Mouse (Mus musculus) embryo, embryonic 9.5 days (tissue): ENCODE measurements around the gene Clcnka.
A peak's percentile ranks its signal among the peaks of the same experiment; 100 is the strongest.

Experiments used
- DNase-seq: peaks from one replicate; pipeline ENCODE4 v3.0.0-alpha.2; 2017; ENCODE audit errors: extremely low spot score

Gene Clcnka

GRCm38 (mm10) chr4:141379674-141380073 lies 18.9 kb downstream of the Clcnka start:
- DNase-seq, result no peak

DNA sequence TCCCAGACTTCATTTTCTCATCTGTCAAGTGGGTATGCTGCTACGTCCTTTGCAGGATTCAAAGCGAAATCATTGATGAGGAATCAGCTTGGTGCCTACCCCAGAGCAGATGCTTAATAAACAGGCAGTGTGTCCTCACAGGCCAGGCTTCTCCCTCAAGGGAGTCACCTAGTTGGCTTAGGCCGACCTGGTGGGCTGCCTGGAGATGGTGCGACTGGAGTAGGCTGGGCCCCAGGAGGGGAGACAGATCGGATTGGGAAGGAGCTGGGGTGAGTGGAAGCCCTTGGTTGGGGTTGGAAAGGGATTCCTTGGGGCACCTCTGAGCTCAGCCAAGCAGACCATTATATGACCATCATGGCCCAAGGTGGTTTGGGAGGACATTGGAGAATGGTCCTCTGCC lies 26.1 kb downstream of the Clcnka start:
- no peak for DNase-seq

GRCm38 (mm10) chr4:141367997-141368791 lies 30.3 kb downstream of the Clcnka start, which contains the start of gene Fam131c:
Fam131c (plus strand) TSS chr4:141368220.
- no peak for DNase-seq

DNA sequence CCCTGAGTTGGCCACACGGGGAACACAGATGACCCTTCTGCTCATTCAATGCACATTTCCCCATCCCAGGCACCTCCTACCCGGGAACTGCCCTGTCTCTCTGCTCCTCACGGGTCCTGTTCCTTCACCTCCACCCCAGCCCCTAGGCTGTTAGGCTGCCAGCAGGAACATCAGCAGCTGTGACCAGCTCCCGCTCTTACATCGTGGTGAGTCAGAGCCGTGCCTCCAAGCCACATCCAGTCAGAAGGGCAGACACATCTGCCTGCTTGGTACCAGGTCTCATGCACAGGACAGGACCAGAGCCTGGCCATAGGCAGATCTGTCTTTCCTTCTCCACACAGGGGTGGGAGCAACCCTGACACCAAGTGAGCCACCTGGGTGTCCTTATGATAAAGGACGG lies 32.6 kb downstream of the Clcnka start:
- DNase-seq, result no peak

GRCm38 (mm10) chr4:141365126-141365525 lies 33.4 kb downstream of the Clcnka start:
- no peak for DNase-seq

DNA sequence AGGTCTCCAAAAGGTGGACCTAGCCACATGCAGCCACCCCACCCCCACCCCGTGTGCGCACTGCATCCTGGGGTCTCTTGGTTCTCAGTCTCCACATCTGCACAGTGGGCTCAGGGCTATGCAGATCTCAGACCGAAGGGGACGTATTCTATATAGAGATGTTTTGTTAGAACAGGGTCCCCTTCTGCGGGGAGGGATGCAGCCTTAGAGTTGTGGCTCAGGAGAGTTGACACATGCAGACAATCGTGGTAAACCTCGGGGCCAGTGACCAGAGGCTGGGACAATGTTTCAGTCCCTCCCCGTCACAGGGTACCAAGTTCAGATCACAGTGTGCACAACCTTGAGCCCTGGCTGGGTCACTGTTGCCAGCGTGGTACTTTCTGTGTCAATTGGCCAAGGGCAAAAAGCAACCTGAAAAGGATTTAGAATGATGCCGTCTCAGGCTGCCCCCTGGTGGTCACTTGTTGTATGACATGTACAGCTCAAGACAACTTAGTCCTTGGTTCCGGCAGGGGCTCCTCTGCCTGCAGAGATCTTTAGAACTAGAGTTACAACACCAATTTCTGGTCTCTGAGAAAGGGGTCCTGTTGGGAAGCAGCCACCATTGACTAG lies 35.5 kb downstream of the Clcnka start:
- peak; percentile 86 for DNase-seq

DNA sequence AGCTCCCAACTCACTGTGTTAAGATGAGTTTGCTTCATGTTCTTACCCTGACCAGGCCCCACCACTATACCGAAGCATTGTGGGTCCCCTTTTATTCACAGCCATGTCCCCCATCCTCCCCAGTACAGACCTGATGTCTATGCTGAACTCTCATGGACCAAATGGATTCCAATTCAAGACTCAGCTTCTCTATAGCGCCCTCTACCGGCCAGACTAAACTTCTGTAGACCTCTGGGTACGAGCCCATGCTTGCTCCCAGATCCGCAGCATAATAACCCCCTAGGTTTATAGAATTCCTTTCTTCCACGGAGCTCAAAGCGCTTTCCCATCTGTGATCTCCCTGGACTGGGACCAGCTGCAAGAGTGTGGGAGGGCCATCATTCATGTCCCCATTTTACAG lies 37.7 kb downstream of the Clcnka start:
- DNase-seq, result no peak

- DNase-seq, result no peak
These were observed 39.3 kb downstream of the Clcnka start for GRCm38 (mm10) chr4:141359222-141359621.

DNA sequence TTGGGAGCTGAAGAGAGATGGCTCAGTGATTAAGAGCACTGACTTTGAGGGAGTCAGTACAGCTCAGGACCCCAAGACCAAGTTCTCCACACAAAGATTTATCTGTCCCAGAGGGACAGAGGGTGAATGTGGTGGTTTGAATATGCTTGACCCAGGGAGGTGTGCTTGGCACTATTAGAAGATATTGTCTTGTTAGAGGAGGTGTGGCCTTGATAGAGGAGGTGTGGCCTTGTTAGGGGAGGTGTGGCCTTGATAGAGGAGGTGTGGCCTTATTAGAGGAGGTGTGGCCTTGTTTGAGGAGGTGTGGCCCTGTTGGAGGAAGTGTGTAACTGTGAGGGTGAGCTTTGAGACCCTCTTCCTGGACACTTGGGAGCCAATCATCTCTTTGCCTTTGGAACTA lies 40.7 kb downstream of the Clcnka start:
- DNase-seq, result no peak

- no peak for DNase-seq
These were observed 44.7 kb downstream of the Clcnka start for GRCm38 (mm10) chr4:141353868-141354267.

DNA sequence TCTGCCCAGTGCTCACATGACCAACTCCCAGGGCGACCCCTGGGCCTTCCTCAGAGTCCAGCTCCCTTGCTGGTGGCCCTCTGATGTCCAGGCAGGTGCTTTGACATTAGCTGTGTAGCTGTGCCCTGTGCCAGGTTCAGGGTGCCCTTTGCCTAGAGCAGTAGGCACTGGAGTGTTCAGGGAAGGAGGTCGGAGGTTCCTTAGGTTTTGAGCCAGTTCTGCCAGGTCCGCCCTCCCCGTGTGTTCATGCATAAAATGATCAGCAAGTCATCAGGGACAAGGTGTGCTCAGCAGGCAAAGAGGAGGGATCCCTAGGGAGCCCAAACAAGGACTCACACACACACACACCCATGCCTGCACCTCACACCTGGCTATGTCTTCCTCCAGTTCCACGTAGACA lies 45.5 kb downstream of the Clcnka start:
- DNase-seq, result no peak

DNA sequence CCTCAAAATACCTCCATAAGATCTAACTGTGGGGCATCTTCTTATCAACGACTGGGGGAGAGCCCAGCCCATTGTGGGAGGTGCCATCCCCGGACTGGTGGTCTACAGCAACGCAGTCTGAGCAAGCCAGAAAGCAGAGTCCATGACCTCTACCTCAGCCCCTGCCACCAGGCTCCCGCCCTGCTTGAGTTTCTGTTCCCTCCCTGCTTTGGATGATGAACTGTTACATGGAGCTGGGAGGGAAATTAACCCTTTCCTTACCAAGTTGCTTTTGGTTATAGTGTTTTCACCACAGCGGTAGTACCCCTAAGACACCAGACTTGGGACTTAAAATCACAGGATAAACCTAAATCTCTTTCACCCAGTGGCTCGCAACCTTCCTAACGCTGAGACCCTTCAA lies 46.6 kb downstream of the Clcnka start:
- no peak for DNase-seq

- no peak for DNase-seq
These were observed 48.5 kb downstream of the Clcnka start for GRCm38 (mm10) chr4:141350015-141350414.

DNA sequence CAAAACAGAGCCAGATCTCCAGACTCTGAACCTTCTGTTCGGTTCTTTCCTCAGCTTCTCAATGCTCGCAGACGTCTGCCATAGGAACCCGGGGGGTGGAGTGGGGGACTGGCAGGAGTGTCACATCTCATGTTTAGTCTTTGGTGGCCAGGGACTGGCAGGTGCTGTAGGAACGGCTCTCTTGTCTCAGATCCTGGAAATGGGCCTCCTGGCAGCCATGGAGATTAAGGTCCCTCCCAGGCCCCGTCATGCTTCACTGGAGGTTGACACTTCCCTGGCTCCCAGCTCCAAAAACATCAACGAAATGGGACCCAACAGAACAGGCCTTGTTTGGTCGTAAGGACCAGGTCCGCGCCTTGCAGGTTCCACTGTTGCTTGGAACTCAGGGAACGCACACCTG lies 49.9 kb downstream of the Clcnka start:
- no peak for DNase-seq

GRCm38 (mm10) chr4:141347365-141347797 lies 51.1 kb downstream of the Clcnka start:
- DNase-seq, result no peak

DNA sequence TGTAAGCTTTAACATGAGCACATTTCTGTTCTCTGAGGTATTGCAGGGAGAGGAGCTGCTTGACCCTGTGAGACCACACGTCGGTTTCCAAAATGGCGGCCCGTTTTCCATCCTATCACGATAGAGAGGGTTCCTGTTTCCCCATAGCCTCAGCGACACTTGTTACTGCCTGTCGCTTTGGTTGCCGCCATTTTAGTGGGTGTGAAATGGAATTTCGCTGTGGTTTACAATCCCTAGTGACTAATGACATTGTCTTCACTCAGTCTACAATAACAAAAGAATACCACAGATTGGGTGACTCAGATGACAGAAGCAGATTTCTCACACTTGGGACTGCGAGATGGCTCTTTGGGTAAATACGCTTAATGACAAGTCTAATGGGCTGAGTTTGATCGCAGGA lies 53.3 kb downstream of the Clcnka start:
- no peak for DNase-seq

DNA sequence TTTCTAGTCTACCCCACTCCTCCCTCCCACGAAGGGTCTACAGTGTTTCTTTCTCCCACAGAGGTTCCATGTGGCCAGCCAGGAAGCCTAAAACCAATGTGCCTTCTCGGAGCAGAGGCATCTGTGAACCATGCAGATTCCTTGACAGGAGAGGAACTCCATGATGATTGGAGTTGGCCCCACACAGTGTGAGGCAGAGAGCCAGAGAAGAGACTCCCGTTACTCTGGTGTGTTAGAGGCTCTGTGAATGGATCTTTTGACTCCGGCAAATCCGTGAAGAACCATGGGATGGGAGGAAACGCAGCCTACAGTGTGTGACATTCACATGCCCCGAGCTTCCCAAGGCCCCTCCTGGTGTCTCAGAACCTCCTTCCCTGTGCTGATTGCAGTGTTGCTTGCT lies 55.0 kb downstream of the Clcnka start:
- no peak for DNase-seq

- no peak for DNase-seq
These were observed 57.0 kb downstream of the Clcnka start for GRCm38 (mm10) chr4:141341477-141341876.

- peak; percentile 34 for DNase-seq
These were observed 59.7 kb downstream of the Clcnka start for GRCm38 (mm10) chr4:141338853-141339252.

GRCm38 (mm10) chr4:141337986-141338385 lies 60.5 kb downstream of the Clcnka start:
- DNase-seq, result peak; percentile 45

DNA sequence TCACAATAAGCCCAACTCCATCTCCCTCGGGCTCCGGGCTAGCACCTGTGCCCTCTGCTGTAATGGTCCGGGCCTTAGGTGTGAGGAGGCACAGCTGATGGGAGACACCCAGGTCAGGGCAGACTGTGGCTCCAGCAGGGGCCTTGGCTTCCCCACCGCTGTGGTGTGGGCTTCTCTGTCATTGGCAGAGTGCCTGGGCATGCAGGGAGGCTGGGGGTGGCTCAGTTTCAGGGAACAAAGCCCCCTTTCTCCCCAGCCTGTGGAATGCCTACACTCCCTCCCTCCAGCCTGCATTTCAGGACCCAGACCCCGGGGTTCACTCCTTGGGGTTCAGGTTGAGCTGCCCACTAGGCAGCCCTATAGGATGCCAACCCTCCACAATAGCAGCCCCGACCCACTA lies 62.3 kb downstream of the Clcnka start:
- DNase-seq, result no peak

DNA sequence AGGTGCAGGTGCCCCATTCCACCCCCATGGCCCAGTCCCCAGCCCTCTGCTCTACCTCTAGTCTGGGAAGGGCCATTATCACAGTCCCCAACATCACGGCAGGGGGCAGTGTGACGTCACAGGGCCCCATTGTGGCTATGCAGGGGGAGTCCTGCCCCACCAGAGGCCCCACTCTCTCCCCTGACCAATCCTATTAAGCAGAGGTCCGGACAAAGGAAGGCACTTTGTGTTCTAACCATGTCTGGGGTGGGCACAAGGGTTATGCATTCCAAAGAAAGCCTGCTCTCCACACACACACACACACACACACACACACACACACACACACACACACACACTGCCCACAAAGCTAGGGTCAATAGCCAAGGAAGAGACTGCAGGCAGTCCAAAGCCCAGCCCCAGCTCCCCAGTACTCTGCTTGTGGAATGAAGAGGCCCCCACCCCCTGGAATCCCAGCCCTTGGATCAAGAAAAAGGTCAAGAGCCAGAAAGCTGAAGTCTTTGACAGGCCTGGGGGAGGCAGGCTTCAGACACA lies 63.2 kb downstream of the Clcnka start:
- peak; percentile 69 for DNase-seq

DNA sequence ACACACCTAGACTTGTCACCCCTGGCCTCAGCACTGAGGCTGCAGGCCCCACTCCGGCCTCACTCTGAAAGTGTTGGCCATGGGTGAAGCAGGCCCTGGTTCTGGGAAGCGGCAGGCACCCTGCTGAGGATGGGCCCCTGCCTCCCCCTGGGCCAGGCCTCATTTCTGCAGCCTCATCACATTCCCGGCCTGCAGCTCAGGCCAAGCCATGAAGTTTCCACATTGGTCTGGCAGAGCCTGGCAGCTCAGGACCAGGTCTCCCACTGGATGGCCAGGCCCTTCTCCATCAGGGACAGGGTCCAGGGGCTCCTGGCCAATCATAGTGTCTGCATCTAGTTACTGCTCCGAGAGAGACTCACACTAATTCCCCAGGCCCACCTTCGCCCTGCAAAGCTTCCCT lies 63.8 kb downstream of the Clcnka start:
- no peak for DNase-seq
